Mouse (Mus musculus): Measurements from ENCODE around the gene C2cd5. TPM values are rescaled to one million over a fixed set of nuclear protein-coding genes. Genes with fewer than 3 reads are reported as not detected.

Gene C2cd5
- total and polyA plus RNA-seq, 3 experiments = 16.2 to 47.6 (median 30.5) TPM

- Histone ChIP-seq H3K4me3 (ENCODE audit: control insufficient read depth in 1 of 2, insufficient read depth in 1 of 2, low read depth in 2 of 2, low read length in 2 of 2) (no peak within 1 kb of the TSS), H3K4me1 (ENCODE audit: control insufficient read depth in 1 of 2, insufficient read depth in 2 of 2, low read length in 2 of 2) (no peaks in the 10 kb centered on the region), H3K27me3 (ENCODE audit: control insufficient read depth in 1 of 2, insufficient read depth in 2 of 2, low read length in 2 of 2) (no peaks in the 10 kb centered on the region), H3K27ac (ENCODE audit: control insufficient read depth, low read depth, low read length) (no peak within 1 kb of the TSS), H3K9me3 (replicated peaks; ENCODE audit: insufficient read depth, low read length) (no peaks in the 10 kb centered on the region), H3K36me3 (ENCODE audit: control insufficient read depth in 1 of 2, insufficient read depth in 2 of 2, low read length in 2 of 2) (no peaks in the 10 kb centered on the region), H3K79me2 (ENCODE audit: control insufficient read depth, insufficient read depth, low read length, poor library complexity) (no peaks in the 10 kb centered on the region), H3K9ac (ENCODE audit: control insufficient read depth, low read depth, low read length, poor library complexity, severe bottlenecking) (no peak within 1 kb of the TSS)
- DNase-seq (ENCODE audit: low read depth, low spot score) = no peak
- TF ChIP-seq TBP (IDR thresholded peaks at IDR 0.05; ENCODE audit: low read depth, low read length) = no peak
These were observed 135.8 kb downstream of the C2cd5 start, which contains the start of gene St8sia1 for GRCm38 (mm10) chr6:142964076-142964530. Gene St8sia1 (minus strand): TSS chr6:142964452.

GRCm38 (mm10) chr6:142963480-142964075, 136.4 kb downstream of the C2cd5 start:
- Histone ChIP-seq H3K27me3 (ENCODE audit: control insufficient read depth in 1 of 2, insufficient read depth in 2 of 2, low read length in 2 of 2) (no peaks in the 10 kb centered on the region), H3K36me3 (ENCODE audit: control insufficient read depth in 1 of 2, insufficient read depth in 2 of 2, low read length in 2 of 2) (no peaks in the 10 kb centered on the region), H3K79me2 (ENCODE audit: control insufficient read depth, insufficient read depth, low read length, poor library complexity) (no peaks in the 10 kb centered on the region), H3K4me3 (ENCODE audit: control insufficient read depth in 1 of 2, insufficient read depth in 1 of 2, low read depth in 2 of 2, low read length in 2 of 2) (no peak overlapping the region), H3K9ac (ENCODE audit: control insufficient read depth, low read depth, low read length, poor library complexity, severe bottlenecking) (no peak overlapping the region), H3K27ac (ENCODE audit: control insufficient read depth, low read depth, low read length) (no peak overlapping the region), H3K9me3 (replicated peaks; ENCODE audit: insufficient read depth, low read length) (no peaks in the 10 kb centered on the region), H3K4me1 (ENCODE audit: control insufficient read depth in 1 of 2, insufficient read depth in 2 of 2, low read length in 2 of 2) (no peaks in the 10 kb centered on the region)
- TF ChIP-seq CTCF (IDR thresholded peaks at IDR 0.05 in 2 of 3, conservative IDR thresholded peaks at IDR 0.05 in 1 of 3; ENCODE audit: control insufficient read depth in 1 of 3, insufficient read depth in 1 of 3, low read depth in 2 of 3, low read length in 3 of 3, poor library complexity in 1 of 3, severe bottlenecking in 1 of 3) (no peak), MYB (IDR thresholded peaks at IDR 0.05; ENCODE audit: low read depth, low read length) (no peak), SIN3A (IDR thresholded peaks at IDR 0.05; ENCODE audit: low read length) (no peak), USF2 (IDR thresholded peaks at IDR 0.05; ENCODE audit: borderline replicate concordance in 1 of 2, insufficient read depth in 1 of 2, low read depth in 1 of 2, low read length in 2 of 2) (no peak), ELF1 (IDR thresholded peaks at IDR 0.05; ENCODE audit: low read depth, low read length) (no peak), TAL1 (IDR thresholded peaks at IDR 0.05; ENCODE audit: low read length) (no peak), BHLHE40 (IDR thresholded peaks at IDR 0.05; ENCODE audit: borderline replicate concordance, low read depth, low read length) (no peak)
- no peak for DNase-seq (ENCODE audit: low read depth, low spot score)

DNA sequence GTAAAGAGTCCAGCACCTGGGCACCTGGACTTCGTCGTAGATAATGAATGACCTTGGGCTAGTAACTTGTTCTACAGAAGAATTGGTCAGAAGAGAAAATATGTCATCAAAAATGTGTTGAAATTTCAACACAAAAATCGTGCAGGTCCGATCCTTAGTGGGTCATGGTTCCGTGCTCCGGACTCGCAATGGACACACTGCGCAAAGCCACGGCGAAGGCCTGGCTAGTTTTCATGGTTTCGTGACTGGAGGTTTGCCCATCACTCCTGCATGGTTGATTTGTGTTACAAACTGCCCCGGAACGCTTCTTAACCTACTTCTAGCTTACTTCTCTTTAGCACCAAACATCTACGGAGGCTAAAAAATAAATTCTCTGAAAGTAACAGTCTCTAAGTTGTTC, 137.1 kb downstream of the C2cd5 start:
- H3K36me3 ChIP-seq (ENCODE audit: control insufficient read depth in 1 of 2, insufficient read depth in 2 of 2, low read length in 2 of 2) = no peaks in the 10 kb centered on the region
- H3K4me3 ChIP-seq (ENCODE audit: control insufficient read depth in 1 of 2, insufficient read depth in 1 of 2, low read depth in 2 of 2, low read length in 2 of 2) = no peak overlapping the region

More for the DNA sequence above, 137.1 kb downstream of the C2cd5 start:
- H3K27ac ChIP-seq (ENCODE audit: control insufficient read depth, low read depth, low read length) = no peak overlapping the region
- H3K79me2 ChIP-seq (ENCODE audit: control insufficient read depth, insufficient read depth, low read length, poor library complexity) = no peaks in the 10 kb centered on the region
- H3K27me3 ChIP-seq (ENCODE audit: control insufficient read depth in 1 of 2, insufficient read depth in 2 of 2, low read length in 2 of 2) = no peaks in the 10 kb centered on the region
- H3K9ac ChIP-seq (ENCODE audit: control insufficient read depth, low read depth, low read length, poor library complexity, severe bottlenecking) = no peak overlapping the region
- no peak for TF ChIP-seq ELF1 (IDR thresholded peaks at IDR 0.05; ENCODE audit: low read depth, low read length)
- TF ChIP-seq ETS1 (IDR thresholded peaks at IDR 0.05; ENCODE audit: low read depth, low read length) = no peak
- TF ChIP-seq CHD2 (IDR thresholded peaks at IDR 0.05; ENCODE audit: low read length) = no peak
- no peak for TF ChIP-seq GATA1 (IDR thresholded peaks at IDR 0.05; ENCODE audit: low read depth, low read length)
- TF ChIP-seq GABPA (IDR thresholded peaks at IDR 0.05; ENCODE audit: low read depth, low read length) = no peak
- TF ChIP-seq E2F4 (IDR thresholded peaks at IDR 0.05; ENCODE audit: borderline replicate concordance, low read depth, low read length) = no peak
- no peak for TF ChIP-seq BHLHE40 (IDR thresholded peaks at IDR 0.05; ENCODE audit: borderline replicate concordance, low read depth, low read length)
- TF ChIP-seq ZC3H11A (IDR thresholded peaks at IDR 0.05; ENCODE audit: low read depth, low read length) = no peak
- TF ChIP-seq RCOR1 (IDR thresholded peaks at IDR 0.05; ENCODE audit: low read depth, low read length) = no peak
- no peak for TF ChIP-seq TBP (IDR thresholded peaks at IDR 0.05; ENCODE audit: low read depth, low read length)
- TF ChIP-seq POLR2AphosphoS5 (IDR thresholded peaks at IDR 0.05; ENCODE audit: borderline replicate concordance, low read depth, low read length) = no peak
- TF ChIP-seq UBTF (IDR thresholded peaks at IDR 0.05; ENCODE audit: borderline replicate concordance, insufficient read depth, low read depth, low read length) = no peak
- TF ChIP-seq MAZ (IDR thresholded peaks at IDR 0.05; ENCODE audit: low read depth, low read length) = no peak
- TF ChIP-seq CHD1 (IDR thresholded peaks at IDR 0.05; ENCODE audit: low read depth, low read length) = no peak
- TF ChIP-seq MYC (IDR thresholded peaks at IDR 0.05; ENCODE audit: low read depth, low read length) = no peak
- TF ChIP-seq USF1 (IDR thresholded peaks at IDR 0.05; ENCODE audit: low read depth, low read length) = no peak
- no peak for TF ChIP-seq TAL1 (IDR thresholded peaks at IDR 0.05; ENCODE audit: low read length)
- no peak for DNase-seq (ENCODE audit: low read depth, low spot score)
- H3K9me3 ChIP-seq (replicated peaks; ENCODE audit: insufficient read depth, low read length) = no peaks in the 10 kb centered on the region
- H3K4me1 ChIP-seq (ENCODE audit: control insufficient read depth in 1 of 2, insufficient read depth in 2 of 2, low read length in 2 of 2) = no peaks in the 10 kb centered on the region
